Mouse (Mus musculus) stomach, postnatal 0 days (tissue): ENCODE data around the gene Itprid2.

Source experiments
- CTCF ChIP-seq: IDR thresholded peaks from 2 replicates; pipeline ENCODE4 v1.5.1; 2016; ENCODE audit warnings: antibody characterized with exemption, low read depth, mild to moderate bottlenecking, moderate library complexity
- EP300 ChIP-seq: optimal IDR thresholded peaks from 2 replicates; pipeline ENCODE3; 2016; ENCODE audit warnings: antibody characterized with exemption

DNA sequence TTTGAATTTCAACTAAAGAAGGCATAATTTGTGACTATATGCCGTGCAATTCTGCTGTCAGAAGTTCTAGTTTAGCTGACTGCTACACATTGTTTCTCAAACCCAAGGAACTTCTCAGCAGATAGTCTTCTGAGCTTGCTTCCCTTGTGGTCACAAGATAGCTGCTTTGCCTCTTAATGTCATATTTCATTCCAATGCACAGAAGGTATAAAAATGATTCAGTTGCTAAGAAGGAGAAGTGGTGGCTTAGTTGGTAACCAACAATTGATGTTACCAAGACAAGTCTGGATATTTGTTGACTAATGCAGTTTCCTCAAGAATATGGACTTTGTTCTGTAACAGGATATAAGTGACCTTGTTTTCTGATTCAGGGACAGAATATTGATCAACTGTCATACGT lies 17.0 kb upstream of the Itprid2 start:
- TF ChIP-seq CTCF = no peak
- no peak for TF ChIP-seq EP300
